Mouse (Mus musculus): ENCODE data around the gene 4933428G20Rik. TPM values are rescaled to one million over a fixed set of nuclear protein-coding genes. Genes with fewer than 3 reads are reported as not detected.

The 4933428G20Rik gene
- 0.10 and 0.21 TPM in 2 replicates for polyA plus RNA-seq (2015; fragmentation: Nextera tagmentation; extraction: Ambion mirVana)

- Histone ChIP-seq H3K27ac (ENCODE audit: low read depth, low read length) (no peak within 1 kb of the TSS), H3K9ac (ENCODE audit: low read depth, low read length) (peak within 1 kb of the TSS; percentile 7; the same call in 1 of the 2 replicates), H3K4me1 (replicated peaks; ENCODE audit: control insufficient read depth, insufficient read depth, low read length) (no peaks in the 10 kb centered on the region; the same call in 1 of the 2 replicates), H3K4me2 (replicated peaks; ENCODE audit: low read depth) (peak within 1 kb of the TSS; percentile 59), H3K9me3 (ENCODE audit: control insufficient read depth) (no peaks in the 10 kb centered on the region), H3K36me3 (ENCODE audit: control insufficient read depth, insufficient read depth) (peaks cover 20% of the 10 kb centered on the region; the same call in 1 of the 2 replicates), H3K4me3 (ENCODE audit: low read depth, low read length) (peak within 1 kb of the TSS; percentile 32), H3K27me3 (replicated peaks; ENCODE audit: control insufficient read depth, insufficient read depth, low read length) (peaks cover 21% of the 10 kb centered on the region; the same call in 1 of the 2 replicates)
- ATAC-seq: no peak; the same call in 1 of the 2 replicates
- TF ChIP-seq CTCF (IDR thresholded peaks at IDR 0.05; ENCODE audit: low read depth): no peak
- 29% methylated on average over 87 of the region's 88 CpGs for WGBS
These were observed at the start of gene 4933428G20Rik for GRCm38 (mm10) chr11:97499865-97500719. Gene 4933428G20Rik (minus strand): TSS chr11:97500340.

DNA sequence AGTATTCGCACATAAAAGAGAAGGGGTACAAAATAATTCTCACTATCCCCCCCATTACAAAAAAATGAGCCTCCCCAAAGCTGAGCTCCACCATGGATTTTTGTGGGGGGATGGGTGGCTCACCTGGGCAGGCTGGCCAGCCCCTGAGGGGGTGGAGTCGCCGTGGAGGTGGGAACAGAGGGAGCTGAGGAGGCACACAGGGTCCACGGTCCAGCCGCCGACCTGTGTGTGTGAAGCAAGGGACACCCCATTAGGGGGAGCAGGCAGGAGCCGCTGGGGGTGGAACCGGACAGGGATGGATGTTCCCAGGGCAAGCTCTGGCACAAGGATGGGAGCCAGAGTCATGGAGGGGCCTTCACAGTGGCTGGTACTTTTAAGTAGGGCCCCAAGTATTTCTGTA is 48.6 kb upstream of the 4933428G20Rik start:
- TF ChIP-seq CTCF (IDR thresholded peaks at IDR 0.05; ENCODE audit: low read depth): no peak
- no peak for ATAC-seq
- peaks cover 75% of the 10 kb centered on the region for H3K27me3 ChIP-seq (replicated peaks; ENCODE audit: control insufficient read depth, insufficient read depth, low read length)

DNA sequence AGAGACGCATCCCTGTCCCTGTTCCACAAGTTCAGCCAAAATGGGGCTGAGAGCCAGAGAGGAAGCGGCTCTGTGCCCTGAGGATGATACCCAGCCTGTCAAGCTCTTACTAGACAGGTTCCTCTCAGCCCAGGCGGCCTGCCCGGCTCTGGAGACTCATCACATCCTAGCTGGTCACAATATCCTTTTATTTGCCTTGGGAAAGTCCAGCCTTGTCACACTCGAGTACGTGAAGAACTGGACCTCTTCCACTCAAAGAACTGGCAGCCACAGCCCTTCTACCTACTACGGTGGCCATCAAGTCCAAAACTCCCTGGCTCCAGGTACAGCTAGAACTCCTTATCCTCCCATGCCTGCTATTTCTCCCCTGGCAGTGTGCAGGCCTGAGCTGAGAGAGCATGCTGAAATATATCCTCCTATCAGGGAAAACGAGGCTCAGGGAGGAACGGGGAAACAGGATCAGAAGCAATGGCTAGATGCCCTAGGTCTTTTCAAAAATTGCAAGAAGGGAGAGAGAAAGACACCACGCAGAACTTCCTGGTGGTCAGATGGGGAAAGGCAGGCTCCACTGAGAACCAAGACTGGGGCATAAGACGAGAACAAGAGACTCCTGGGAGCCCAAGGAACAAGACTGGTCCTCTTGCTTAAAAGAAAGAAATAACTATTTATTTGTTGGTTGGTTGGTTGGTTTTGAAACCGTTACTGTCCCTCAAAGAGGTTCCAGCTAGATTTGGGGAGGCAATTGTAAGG is 48.0 kb upstream of the 4933428G20Rik start:
- H3K36me3 ChIP-seq (ENCODE audit: control insufficient read depth, insufficient read depth): no peaks in the 10 kb centered on the region
- no peak for ATAC-seq
- peaks cover 81% of the 10 kb centered on the region for H3K27me3 ChIP-seq (replicated peaks; ENCODE audit: control insufficient read depth, insufficient read depth, low read length)
- WGBS: 63% methylated on average over 12 of the region's 12 CpGs
- H3K4me3 ChIP-seq (ENCODE audit: low read depth, low read length): no peak overlapping the region
- H3K4me2 ChIP-seq (replicated peaks; ENCODE audit: low read depth): no peak overlapping the region
- H3K4me1 ChIP-seq (replicated peaks; ENCODE audit: control insufficient read depth, insufficient read depth, low read length): no peaks in the 10 kb centered on the region
- no peaks in the 10 kb centered on the region for H3K9me3 ChIP-seq (ENCODE audit: control insufficient read depth)
- no peak overlapping the region for H3K27ac ChIP-seq (ENCODE audit: low read depth, low read length)
- TF ChIP-seq CTCF (IDR thresholded peaks at IDR 0.05; ENCODE audit: low read depth): peak; percentile 21; the same call in 1 of the 2 replicates
- H3K9ac ChIP-seq (ENCODE audit: low read depth, low read length): no peak overlapping the region

More for the DNA sequence above, 48.6 kb upstream of the 4933428G20Rik start:
- H3K4me2 ChIP-seq (replicated peaks; ENCODE audit: low read depth): no peak overlapping the region
- H3K9ac ChIP-seq (ENCODE audit: low read depth, low read length): no peak overlapping the region
- no peaks in the 10 kb centered on the region for H3K9me3 ChIP-seq (ENCODE audit: control insufficient read depth)
- H3K4me1 ChIP-seq (replicated peaks; ENCODE audit: control insufficient read depth, insufficient read depth, low read length): no peaks in the 10 kb centered on the region
- 42% methylated on average over 8 of the region's 8 CpGs for WGBS
- no peak overlapping the region for H3K4me3 ChIP-seq (ENCODE audit: low read depth, low read length)
- no peaks in the 10 kb centered on the region for H3K36me3 ChIP-seq (ENCODE audit: control insufficient read depth, insufficient read depth)
- H3K27ac ChIP-seq (ENCODE audit: low read depth, low read length): no peak overlapping the region

DNA sequence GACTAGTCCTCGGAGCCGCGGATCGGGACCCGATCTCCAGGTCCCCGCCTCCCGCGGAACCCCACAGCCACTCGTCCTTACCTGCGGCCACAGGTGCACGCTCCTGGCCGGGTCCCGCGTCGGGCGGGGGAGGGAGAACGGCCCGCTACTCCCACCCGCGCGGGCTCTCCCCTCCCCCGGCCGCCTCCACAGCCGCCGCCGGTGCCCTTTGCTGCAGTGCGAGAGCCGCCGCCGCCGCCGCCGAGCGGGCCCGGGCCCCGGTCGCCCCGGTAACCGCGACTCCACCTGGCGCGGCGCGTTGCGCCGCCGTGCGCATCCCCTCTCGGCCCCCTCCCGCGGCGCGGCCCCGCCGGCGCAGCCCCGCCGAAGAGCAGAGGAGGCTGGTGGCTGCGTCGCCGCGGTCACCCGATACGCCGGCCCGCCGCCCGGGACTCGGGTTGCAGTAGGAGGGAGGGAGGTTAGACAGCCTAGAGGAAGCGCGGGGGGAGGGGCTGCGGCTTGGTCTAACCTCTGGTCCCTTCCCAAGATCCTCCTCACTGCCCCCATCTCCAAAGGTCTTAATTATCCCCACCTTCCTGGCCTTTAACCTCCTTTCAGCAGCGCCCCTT is 46.8 kb upstream of the 4933428G20Rik start:
- peaks cover 85% of the 10 kb centered on the region for H3K27me3 ChIP-seq (replicated peaks; ENCODE audit: control insufficient read depth, insufficient read depth, low read length)
- no peak for ATAC-seq
- H3K36me3 ChIP-seq (ENCODE audit: control insufficient read depth, insufficient read depth): no peaks in the 10 kb centered on the region
- H3K4me2 ChIP-seq (replicated peaks; ENCODE audit: low read depth): peak overlapping the region; percentile 92
- TF ChIP-seq CTCF (IDR thresholded peaks at IDR 0.05; ENCODE audit: low read depth): no peak
- H3K9me3 ChIP-seq (ENCODE audit: control insufficient read depth): no peaks in the 10 kb centered on the region
- no peak overlapping the region for H3K27ac ChIP-seq (ENCODE audit: low read depth, low read length)
- no peaks in the 10 kb centered on the region for H3K4me1 ChIP-seq (replicated peaks; ENCODE audit: control insufficient read depth, insufficient read depth, low read length)
- H3K4me3 ChIP-seq (ENCODE audit: low read depth, low read length): peak overlapping the region; percentile 55
- peak overlapping the region; percentile 34; the same call in 1 of the 2 replicates for H3K9ac ChIP-seq (ENCODE audit: low read depth, low read length)
- WGBS: 2% methylated on average over 16 of the region's 73 CpGs

DNA sequence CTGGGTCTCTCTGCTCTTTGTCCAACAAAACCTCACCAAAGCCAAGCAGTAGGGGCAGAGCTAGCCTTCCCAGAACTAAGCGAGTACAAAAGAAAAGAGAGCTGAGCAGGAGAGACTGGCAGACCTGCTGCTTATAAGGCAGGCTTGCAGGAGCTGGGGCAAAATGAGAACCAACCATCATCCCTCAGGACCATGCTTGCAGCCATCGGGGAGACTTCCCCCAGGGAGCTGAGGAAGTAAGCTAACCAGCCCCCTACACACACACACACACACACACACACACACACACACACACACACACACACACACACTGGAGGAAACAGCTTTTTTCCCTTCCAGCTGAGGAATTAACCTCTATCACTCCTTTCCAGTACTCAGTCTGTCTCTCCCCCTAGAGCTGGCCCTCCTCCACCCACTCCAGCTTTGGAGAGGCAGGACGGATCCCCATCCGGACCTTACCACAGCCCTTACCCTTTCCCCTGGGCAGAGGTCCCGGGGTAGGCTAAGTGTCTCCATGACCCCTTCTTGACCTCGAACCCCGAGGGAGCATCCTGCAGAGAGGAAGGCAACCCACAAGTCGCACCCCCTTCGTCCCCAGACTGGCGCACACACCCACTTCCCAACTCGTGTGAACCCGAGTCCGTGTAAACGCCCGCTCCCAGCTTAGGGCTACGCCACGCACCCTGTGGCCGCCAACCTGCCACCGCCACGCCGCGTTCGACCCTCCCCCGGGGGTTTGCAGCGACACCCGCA is 45.8 kb upstream of the 4933428G20Rik start:
- peaks cover 76% of the 10 kb centered on the region for H3K27me3 ChIP-seq (replicated peaks; ENCODE audit: control insufficient read depth, insufficient read depth, low read length)
- H3K36me3 ChIP-seq (ENCODE audit: control insufficient read depth, insufficient read depth): no peaks in the 10 kb centered on the region
- H3K4me3 ChIP-seq (ENCODE audit: low read depth, low read length): peak overlapping the region; percentile 55
- no peak overlapping the region for H3K9ac ChIP-seq (ENCODE audit: low read depth, low read length)
- TF ChIP-seq CTCF (IDR thresholded peaks at IDR 0.05; ENCODE audit: low read depth): no peak
- no peaks in the 10 kb centered on the region for H3K9me3 ChIP-seq (ENCODE audit: control insufficient read depth)
- peak overlapping the region; percentile 92 for H3K4me2 ChIP-seq (replicated peaks; ENCODE audit: low read depth)
- no peak overlapping the region for H3K27ac ChIP-seq (ENCODE audit: low read depth, low read length)
- 12% methylated on average over 26 of the region's 26 CpGs for WGBS
- H3K4me1 ChIP-seq (replicated peaks; ENCODE audit: control insufficient read depth, insufficient read depth, low read length): no peaks in the 10 kb centered on the region
- 0 out of 2 replicates have a peak, but pooled peaks have one; percentile 26 for ATAC-seq

Measured in intestine, postnatal 0 days (tissue).